Mouse (Mus musculus) layer of hippocampus, adult 18-20 months (tissue): ENCODE measurements at regions not wholly inside any gene's neighbourhood (a gene's known extent, or its start where the extent isn't known, plus 50 kb on each side); places are given as distances from the start of the nearest gene placed in this dataset.

Experiments
- DNase-seq, 2 experiments: peaks; one replicate each; pipeline ENCODE4 v3.0.0; 2022; ENCODE audit warnings: low spot score in 2 of 2

DNA sequence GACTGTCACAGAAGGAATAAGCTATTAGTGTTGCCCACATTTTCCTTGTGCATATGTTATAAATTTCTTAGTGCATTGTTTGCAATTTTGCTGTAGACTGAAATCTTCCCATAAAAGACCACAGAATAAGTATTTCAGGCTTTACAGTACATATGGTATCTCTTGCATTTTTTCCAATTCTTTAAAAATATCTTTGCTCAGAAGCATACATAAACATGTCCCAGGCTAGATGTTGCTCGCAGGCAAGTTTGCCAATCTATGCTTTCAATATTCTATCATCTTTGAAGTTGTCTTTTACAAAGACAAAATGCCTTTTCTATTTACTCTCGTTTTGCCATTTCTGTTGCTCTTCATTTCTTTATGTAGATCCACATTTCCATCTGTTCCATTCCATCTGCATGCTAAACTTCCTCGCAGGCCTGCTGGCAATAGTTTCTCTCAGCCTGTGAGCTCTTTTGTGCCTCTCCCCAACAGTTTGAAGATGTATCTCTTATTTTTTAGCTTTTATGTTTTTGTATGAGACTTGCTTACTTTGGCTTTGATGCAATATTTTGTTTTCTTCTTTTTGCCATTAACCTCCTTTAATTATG lies 120.0 kb upstream of the Cdr1 start:
- DNase-seq, result peak; percentile 9 to 36

- DNase-seq, result no peak
Measured at GRCm38 (mm10) chrX:61304464-61304863, 119.1 kb upstream of the Cdr1 start.
